8 mouse cellular contexts compared by ENCODE assay signal in genomic region chr19:25445054-25445453, GRCm38 (mm10).
DNase-seq lines count a peak whose midpoint lies in the region; ATAC-seq and TF ChIP-seq lines count a peak whose summit lies in the region.

No protein-coding gene starts in this region.

- peak; percentile 84 for DNase-seq in kidney, adult 2 months
- peak; percentile 61 for DNase-seq in adrenal gland, adult 2 months
- peak; percentile 68 for DNase-seq in embryo, embryonic 11.5 days (ENCODE audit: low read depth, low spot score)
- DNase-seq in hindbrain, embryonic 14.5 days (ENCODE audit: low spot score), result peak; percentile 83
- peak; percentile 75 for DNase-seq in left cerebral cortex, postnatal 4 days
- DNase-seq in ovary, postnatal 14 days (ENCODE audit: low spot score), result peak; percentile 76
- peak; percentile 78 for DNase-seq in thymus, postnatal 4 days

- TF ChIP-seq CTCF in kidney, adult 2 months (conservative IDR thresholded peaks at IDR 0.05; ENCODE audit: insufficient read depth, insufficient read length, low read depth, low read length), result peak; percentile 85

- no peaks in the 10 kb centered on the region for H3K36me3 ChIP-seq in kidney, adult 2 months (ENCODE audit: control insufficient read depth, insufficient read depth, low read length)
- no peaks in the 10 kb centered on the region for H3K36me3 ChIP-seq in kidney, embryonic 16.5 days (ENCODE audit: insufficient read depth, low read length)
- H3K36me3 ChIP-seq in hindbrain, embryonic 14.5 days (replicated peaks; ENCODE audit: control insufficient read depth, insufficient read depth), result no peaks in the 10 kb centered on the region

- H3K4me1 ChIP-seq in kidney, adult 2 months (ENCODE audit: control insufficient read depth, insufficient read depth, low read length), result no peaks in the 10 kb centered on the region
- H3K4me1 ChIP-seq in kidney, embryonic 16.5 days (ENCODE audit: insufficient read depth, low read length), result no peaks in the 10 kb centered on the region
- no peaks in the 10 kb centered on the region for H3K4me1 ChIP-seq in hindbrain, embryonic 14.5 days (replicated peaks; ENCODE audit: control insufficient read depth, insufficient read depth, low read length)

- no peak overlapping the region for H3K4me2 ChIP-seq in kidney, embryonic 16.5 days (replicated peaks; ENCODE audit: low read depth, low read length)
- H3K4me2 ChIP-seq in hindbrain, embryonic 14.5 days (replicated peaks), result no peak overlapping the region

- H3K4me3 ChIP-seq in kidney, adult 2 months (ENCODE audit: insufficient read depth, low read depth, low read length), result no peak overlapping the region
- H3K4me3 ChIP-seq in kidney, embryonic 16.5 days (ENCODE audit: low read length), result no peak overlapping the region
- no peak overlapping the region for H3K4me3 ChIP-seq in hindbrain, embryonic 14.5 days (replicated peaks; ENCODE audit: low read length)

- H3K9me3 ChIP-seq in kidney, embryonic 16.5 days (ENCODE audit: low read length), result no peaks in the 10 kb centered on the region
- no peaks in the 10 kb centered on the region for H3K9me3 ChIP-seq in hindbrain, embryonic 14.5 days (ENCODE audit: control insufficient read depth, low read length)

- H3K27me3 ChIP-seq in kidney, adult 2 months (replicated peaks; ENCODE audit: control insufficient read depth, insufficient read depth, low read length), result no peaks in the 10 kb centered on the region
- peaks cover 3% of the 10 kb centered on the region; the same call in 1 of the 2 replicates for H3K27me3 ChIP-seq in kidney, embryonic 16.5 days (ENCODE audit: insufficient read depth, low read length)
- no peaks in the 10 kb centered on the region for H3K27me3 ChIP-seq in hindbrain, embryonic 14.5 days (ENCODE audit: control insufficient read depth, insufficient read depth, low read length)

- 21% methylated on average over 7 of the region's 7 CpGs for WGBS in kidney, adult 2 months
- WGBS in kidney, embryonic 16.5 days, result 24% methylated on average over 7 of the region's 7 CpGs
- WGBS in hindbrain, embryonic 14.5 days, result 28% methylated on average over 7 of the region's 7 CpGs

- no peak overlapping the region for H3K27ac ChIP-seq in kidney, adult 2 months (ENCODE audit: insufficient read depth, low read depth, low read length)
- no peak overlapping the region for H3K27ac ChIP-seq in kidney, embryonic 16.5 days (ENCODE audit: low read length)
- no peak overlapping the region for H3K27ac ChIP-seq in hindbrain, embryonic 14.5 days

- intact Hi-C loops in left cerebral cortex, postnatal 4 days (cut with DNase I), result loop anchor here (5.0 to 10.0 kb wide), 2 partner anchors 103 to 310 kb away; no protein-coding TSS in a partner anchor

- ATAC-seq in kidney, embryonic 16.5 days (ENCODE audit: low FRiP score, low TSS enrichment), result no peak
- no peak for ATAC-seq in hindbrain, embryonic 14.5 days (ENCODE audit: low FRiP score)

- no peak for TF ChIP-seq POLR2A in kidney, adult 2 months (IDR thresholded peaks at IDR 0.05; ENCODE audit: low read depth, low read length)

- no peak overlapping the region for H3K9ac ChIP-seq in kidney, embryonic 16.5 days (replicated peaks; ENCODE audit: low read length)
- no peak overlapping the region for H3K9ac ChIP-seq in hindbrain, embryonic 14.5 days
